Mouse (Mus musculus): ENCODE measurements around the gene Impdh2. TPM values are rescaled to one million over a fixed set of nuclear protein-coding genes. Genes with fewer than 3 reads are reported as not detected.

Gene Impdh2
- polyA plus RNA-seq, 1 experiment from 2014 or later, result 49.5 TPM

GRCm38 (mm10) chr9:108559169-108559568 is 917 bp upstream of the Impdh2 start:
- no peak overlapping the region for H3K4me3 ChIP-seq (ENCODE audit: low read depth, low read length)
- H3K27ac ChIP-seq (ENCODE audit: low read depth), result peak overlapping the region; percentile 2; the same call in 1 of the 2 replicates
- H3K36me3 ChIP-seq (replicated peaks; ENCODE audit: insufficient read depth, low read length), result peaks cover 67% of the 10 kb centered on the region
- H3K4me1 ChIP-seq (ENCODE audit: insufficient read depth), result peaks cover 13% of the 10 kb centered on the region
- no peak overlapping the region for H3K4me2 ChIP-seq (ENCODE audit: low read depth, low read length)
- 81% methylated on average over 4 of the region's 4 CpGs for WGBS (ENCODE audit: insufficient replicate concordance)
- no peaks in the 10 kb centered on the region for H3K9me3 ChIP-seq (ENCODE audit: low read length)
- ATAC-seq, result no peak
- no peak for DNase-seq
- H3K27me3 ChIP-seq (ENCODE audit: insufficient read depth, low read length), result no peaks in the 10 kb centered on the region
- no peak overlapping the region for H3K9ac ChIP-seq (replicated peaks)
- no peak for TF ChIP-seq EP300 (IDR thresholded peaks at IDR 0.05; ENCODE audit: low read depth)
- no peak for TF ChIP-seq CTCF (IDR thresholded peaks at IDR 0.05; ENCODE audit: low read depth)

- 85% methylated on average over 8 of the region's 8 CpGs for WGBS (ENCODE audit: insufficient replicate concordance)
- peaks cover 45% of the 10 kb centered on the region for H3K36me3 ChIP-seq (replicated peaks; ENCODE audit: insufficient read depth, low read length)
- H3K27ac ChIP-seq (ENCODE audit: low read depth), result no peak overlapping the region
- no peaks in the 10 kb centered on the region for H3K27me3 ChIP-seq (ENCODE audit: insufficient read depth, low read length)
- no peak for ATAC-seq
- H3K9ac ChIP-seq (replicated peaks), result no peak overlapping the region
- no peak overlapping the region for H3K4me2 ChIP-seq (ENCODE audit: low read depth, low read length)
- H3K9me3 ChIP-seq (ENCODE audit: low read length), result no peaks in the 10 kb centered on the region
- peaks cover 31% of the 10 kb centered on the region for H3K4me1 ChIP-seq (ENCODE audit: insufficient read depth)
- TF ChIP-seq CTCF (IDR thresholded peaks at IDR 0.05; ENCODE audit: low read depth) (no peak), EP300 (IDR thresholded peaks at IDR 0.05; ENCODE audit: low read depth) (no peak)
- no peak overlapping the region for H3K4me3 ChIP-seq (ENCODE audit: low read depth, low read length)
- no peak for DNase-seq
Measured at GRCm38 (mm10) chr9:108563671-108564070, 3.6 kb downstream of the Impdh2 start.

GRCm38 (mm10) chr9:108564131-108564530 is 4.0 kb downstream of the Impdh2 start:
- peak; percentile 21 for DNase-seq

GRCm38 (mm10) chr9:108565881-108566814 is 6.1 kb downstream of the Impdh2 start:
- peaks cover 46% of the 10 kb centered on the region for H3K4me1 ChIP-seq (ENCODE audit: insufficient read depth)
- peak overlapping the region; percentile 85 for H3K9ac ChIP-seq (replicated peaks)
- peak overlapping the region; percentile 81 for H3K4me3 ChIP-seq (ENCODE audit: low read depth, low read length)
- DNase-seq (no peak), ATAC-seq (peak; percentile 2)
- H3K27me3 ChIP-seq (ENCODE audit: insufficient read depth, low read length), result no peaks in the 10 kb centered on the region
- 9% methylated on average over 35 of the region's 35 CpGs for WGBS (ENCODE audit: insufficient replicate concordance)
- H3K27ac ChIP-seq (ENCODE audit: low read depth), result peak overlapping the region; percentile 97
- H3K9me3 ChIP-seq (ENCODE audit: low read length), result no peaks in the 10 kb centered on the region
- H3K36me3 ChIP-seq (replicated peaks; ENCODE audit: insufficient read depth, low read length), result peaks cover 35% of the 10 kb centered on the region
- peak overlapping the region; percentile 100 for H3K4me2 ChIP-seq (ENCODE audit: low read depth, low read length)
- TF ChIP-seq CTCF (IDR thresholded peaks at IDR 0.05; ENCODE audit: low read depth) (no peak), EP300 (IDR thresholded peaks at IDR 0.05; ENCODE audit: low read depth) (no peak)

More at GRCm38 (mm10) chr9:108564131-108564530, 4.0 kb downstream of the Impdh2 start:
- no peak overlapping the region for H3K4me3 ChIP-seq (ENCODE audit: low read depth, low read length)
- H3K9ac ChIP-seq (replicated peaks), result no peak overlapping the region
- WGBS (ENCODE audit: insufficient replicate concordance), result 63% methylated on average over 7 of the region's 7 CpGs
- no peak for ATAC-seq
- H3K27me3 ChIP-seq (ENCODE audit: insufficient read depth, low read length), result no peaks in the 10 kb centered on the region
- H3K4me2 ChIP-seq (ENCODE audit: low read depth, low read length), result no peak overlapping the region
- no peak overlapping the region for H3K27ac ChIP-seq (ENCODE audit: low read depth)
- H3K4me1 ChIP-seq (ENCODE audit: insufficient read depth), result peaks cover 34% of the 10 kb centered on the region
- TF ChIP-seq EP300 (IDR thresholded peaks at IDR 0.05; ENCODE audit: low read depth) (no peak), CTCF (IDR thresholded peaks at IDR 0.05; ENCODE audit: low read depth) (no peak)
- no peaks in the 10 kb centered on the region for H3K9me3 ChIP-seq (ENCODE audit: low read length)
- H3K36me3 ChIP-seq (replicated peaks; ENCODE audit: insufficient read depth, low read length), result peaks cover 40% of the 10 kb centered on the region

- Histone ChIP-seq H3K9ac (replicated peaks) (peak within 1 kb of the TSS; percentile 85), H3K4me1 (ENCODE audit: insufficient read depth) (peaks cover 39% of the 10 kb centered on the region), H3K27me3 (ENCODE audit: insufficient read depth, low read length) (no peaks in the 10 kb centered on the region), H3K9me3 (ENCODE audit: low read length) (no peaks in the 10 kb centered on the region), H3K4me2 (ENCODE audit: low read depth, low read length) (peak within 1 kb of the TSS; percentile 100), H3K4me3 (ENCODE audit: low read depth, low read length) (peak within 1 kb of the TSS; percentile 81), H3K36me3 (replicated peaks; ENCODE audit: insufficient read depth, low read length) (peaks cover 39% of the 10 kb centered on the region), H3K27ac (ENCODE audit: low read depth) (peak within 1 kb of the TSS; percentile 97)
- DNase-seq (peak; percentile 97), ATAC-seq (peak; percentile 87)
- 0% methylated on average over 73 of the region's 73 CpGs for WGBS (ENCODE audit: insufficient replicate concordance)
- peak; percentile 57; the same call in 1 of the 2 replicates for TF ChIP-seq EP300 (IDR thresholded peaks at IDR 0.05; ENCODE audit: low read depth)
- TF ChIP-seq CTCF (IDR thresholded peaks at IDR 0.05; ENCODE audit: low read depth), result peak; percentile 98
Measured at GRCm38 (mm10) chr9:108566815-108567776, 7.0 kb downstream of the Impdh2 start, which contains the start of gene Ndufaf3. Ndufaf3 (minus strand) TSS chr9:108567434.

Measured in liver, postnatal 0 days (tissue).